Mouse (Mus musculus) midbrain, embryonic 13.5 days (tissue): ENCODE data around the gene Lmo7. TPM values are rescaled to one million over a fixed set of nuclear protein-coding genes. Genes with fewer than 3 reads are reported as not detected.

ENCODE experiments used
- ATAC-seq: fragments of 200-750 bp; cut with Nextera tagmentation; 2 replicates; pipeline ENCODE4 v1.8.0; 2017; ENCODE audit warnings: mild to moderate bottlenecking, moderate TSS enrichment, moderate library complexity
- H3K27ac ChIP-seq: fragments of 300-500 bp; sonication (generic); 2 replicates; pipeline ENCODE4 v1.5.1; 2015; ENCODE audit warnings: inconsistent platforms, mild to moderate bottlenecking, moderate library complexity
- H3K27me3 ChIP-seq: fragments of 300-500 bp; sonication (generic); 2 replicates; pipeline ENCODE4 v1.6.1; 2015; ENCODE audit warnings: mild to moderate bottlenecking, inconsistent platforms
- H3K36me3 ChIP-seq: fragments of 300-500 bp; sonication (generic); 2 replicates; pipeline ENCODE4 v1.6.1; 2015; ENCODE audit warnings: mild to moderate bottlenecking, inconsistent platforms
- H3K4me1 ChIP-seq: fragments of 300-500 bp; sonication (generic); replicated peaks from 2 replicates; pipeline ENCODE4 v1.6.1; 2015; ENCODE audit warnings: inconsistent platforms
- H3K4me2 ChIP-seq: fragments of 300-500 bp; sonication (generic); replicated peaks from 2 replicates; pipeline ENCODE4 v1.6.1; 2015; ENCODE audit warnings: moderate library complexity, mild to moderate bottlenecking, inconsistent platforms
- H3K4me3 ChIP-seq: fragments of 300-500 bp; sonication (generic); replicated peaks from 2 replicates; pipeline ENCODE4 v1.5.1; 2015; ENCODE audit warnings: mild to moderate bottlenecking, inconsistent platforms
- H3K9ac ChIP-seq: fragments of 300-500 bp; sonication (generic); replicated peaks from 2 replicates; pipeline ENCODE4 v1.6.1; 2015; ENCODE audit warnings: mild to moderate bottlenecking, inconsistent platforms
- H3K9me3 ChIP-seq: fragments of 300-500 bp; sonication (generic); 2 replicates; pipeline ENCODE4 v1.6.1; 2016; ENCODE audit warnings: mild to moderate bottlenecking, inconsistent platforms
- WGBS: fragments of 180-500 bp; shearing (Covaris S2); methylation state at CpG from one replicate; pipeline ENCODE4 v1.1.7; 2015; 5-methylcytosine and 5-hydroxymethylcytosine counted together
- polyA plus RNA-seq: library from polyadenylated mRNA; unstranded; fragments of >200 nt; fragmentation: Nextera tagmentation; extraction: Ambion mirVana; gene quantifications from 2 replicates; pipeline ENCODE4 v1.2.1, GENCODE M21; 2015

The Lmo7 gene
- polyA plus RNA-seq, 1 experiment from 2014 or later, result 1.1 TPM

DNA sequence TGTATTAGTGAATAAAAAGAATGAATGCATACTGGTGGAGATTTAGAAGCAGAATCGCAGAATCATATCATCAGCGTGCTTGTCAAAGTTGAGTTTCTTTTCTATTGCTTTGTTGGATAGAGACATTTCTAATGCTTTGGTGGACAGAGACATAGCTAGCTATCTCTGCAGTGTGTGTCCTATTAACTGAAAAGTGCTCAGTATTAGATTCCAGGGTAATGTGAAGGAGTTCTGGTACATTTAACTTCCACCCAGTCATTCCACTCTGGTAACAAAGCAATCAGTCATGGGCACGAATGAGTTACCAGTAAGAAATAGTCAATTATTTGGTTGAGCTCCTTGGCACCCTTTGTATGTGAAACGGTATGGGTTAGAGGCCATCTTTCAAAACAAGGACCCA lies 76.8 kb downstream of the Lmo7 start:
- Histone ChIP-seq H3K27me3 (no peaks in the 10 kb centered on the region), H3K4me2 (no peak overlapping the region), H3K36me3 (no peaks in the 10 kb centered on the region), H3K9ac (no peak overlapping the region), H3K9me3 (no peaks in the 10 kb centered on the region), H3K4me3 (no peak overlapping the region), H3K27ac (no peak overlapping the region), H3K4me1 (no peaks in the 10 kb centered on the region)
- WGBS, result 70% methylated on average over 4 of the region's 4 CpGs
- ATAC-seq, result no peak

DNA sequence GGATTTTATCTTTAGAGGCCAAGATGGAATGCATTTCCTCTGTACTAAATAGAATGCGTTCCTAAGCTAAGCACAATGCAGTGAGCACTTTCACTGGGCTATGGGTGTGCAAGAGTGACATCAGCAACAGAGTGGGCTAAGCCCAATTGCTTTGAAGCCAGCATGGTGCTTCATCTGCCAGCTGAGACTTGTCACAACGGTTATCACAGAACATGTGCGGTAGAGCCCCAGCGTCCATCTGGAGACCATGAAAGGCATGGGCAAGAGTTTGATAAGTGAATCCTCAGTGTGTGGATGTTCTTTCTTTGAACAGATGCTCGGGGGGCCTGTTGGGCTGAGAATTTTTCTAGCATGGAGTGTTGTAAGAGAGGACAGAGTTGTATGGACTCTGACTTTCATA lies 86.7 kb downstream of the Lmo7 start:
- Histone ChIP-seq H3K9me3 (no peaks in the 10 kb centered on the region), H3K4me3 (no peak overlapping the region), H3K36me3 (no peaks in the 10 kb centered on the region), H3K27me3 (no peaks in the 10 kb centered on the region), H3K4me1 (no peaks in the 10 kb centered on the region), H3K9ac (no peak overlapping the region), H3K27ac (no peak overlapping the region), H3K4me2 (no peak overlapping the region)
- WGBS, result 81% methylated on average over 5 of the region's 5 CpGs
- ATAC-seq, result no peak

GRCm38 (mm10) chr14:101822390-101822789 lies 92.6 kb downstream of the Lmo7 start:
- no peak overlapping the region for H3K9ac ChIP-seq
- no peaks in the 10 kb centered on the region for H3K4me1 ChIP-seq
- H3K4me2 ChIP-seq, result no peak overlapping the region
- H3K4me3 ChIP-seq, result no peak overlapping the region
- H3K27ac ChIP-seq, result no peak overlapping the region
- no peaks in the 10 kb centered on the region for H3K9me3 ChIP-seq
- 90% methylated on average over 6 of the region's 6 CpGs for WGBS
- H3K27me3 ChIP-seq, result no peaks in the 10 kb centered on the region
- no peaks in the 10 kb centered on the region for H3K36me3 ChIP-seq
- ATAC-seq, result no peak

DNA sequence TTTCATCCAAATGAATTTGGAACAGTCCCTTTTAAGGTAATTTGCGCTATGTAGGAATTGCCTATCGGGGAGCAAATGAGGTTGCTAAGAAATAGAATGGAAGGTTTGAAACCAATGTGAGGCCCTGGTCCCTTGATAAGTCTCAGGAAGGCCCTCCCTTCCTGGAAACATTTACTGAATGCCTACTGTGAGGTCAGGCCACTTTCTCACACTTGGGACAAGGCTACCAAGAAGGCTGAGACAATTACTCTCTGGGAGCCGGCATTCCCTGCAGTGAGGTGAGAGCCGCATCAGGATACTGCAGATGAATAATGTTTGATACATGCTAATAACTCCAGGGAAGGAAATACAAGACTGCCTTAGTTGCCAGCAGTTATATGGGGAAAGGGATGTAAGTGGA lies 93.1 kb downstream of the Lmo7 start:
- Histone ChIP-seq H3K27ac (no peak overlapping the region), H3K4me1 (no peaks in the 10 kb centered on the region), H3K9me3 (no peaks in the 10 kb centered on the region), H3K4me2 (no peak overlapping the region), H3K27me3 (no peaks in the 10 kb centered on the region), H3K9ac (no peak overlapping the region), H3K36me3 (no peaks in the 10 kb centered on the region), H3K4me3 (no peak overlapping the region)
- 63% methylated on average over 4 of the region's 4 CpGs for WGBS
- 0 out of 2 replicates have a peak, but pooled peaks have one; percentile 6 for ATAC-seq

DNA sequence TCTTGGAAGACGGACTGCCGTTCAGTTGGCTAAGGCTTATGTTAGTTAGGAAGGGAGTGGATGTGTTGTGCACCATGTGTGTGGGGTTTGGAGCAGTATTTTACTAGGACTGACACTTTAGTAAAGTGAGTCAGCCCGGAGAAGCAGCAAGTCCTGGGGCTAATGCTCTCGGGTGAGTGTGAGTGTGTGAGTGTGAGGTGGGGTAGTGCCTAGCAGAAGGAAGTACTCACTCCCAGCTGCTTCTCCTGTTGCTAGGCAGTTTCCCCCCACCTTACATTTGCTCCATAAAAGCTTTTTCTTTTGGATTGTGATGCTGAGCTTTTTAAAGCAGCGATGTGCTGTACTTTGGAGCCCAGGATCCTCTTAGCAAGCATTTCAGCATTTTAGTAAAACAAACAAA lies 99.9 kb downstream of the Lmo7 start:
- 73% methylated on average over 5 of the region's 5 CpGs for WGBS
- Histone ChIP-seq H3K27me3 (no peaks in the 10 kb centered on the region), H3K4me2 (no peak overlapping the region), H3K4me3 (no peak overlapping the region), H3K4me1 (no peaks in the 10 kb centered on the region), H3K9ac (no peak overlapping the region), H3K36me3 (no peaks in the 10 kb centered on the region), H3K27ac (no peak overlapping the region), H3K9me3 (no peaks in the 10 kb centered on the region)
- ATAC-seq, result no peak

DNA sequence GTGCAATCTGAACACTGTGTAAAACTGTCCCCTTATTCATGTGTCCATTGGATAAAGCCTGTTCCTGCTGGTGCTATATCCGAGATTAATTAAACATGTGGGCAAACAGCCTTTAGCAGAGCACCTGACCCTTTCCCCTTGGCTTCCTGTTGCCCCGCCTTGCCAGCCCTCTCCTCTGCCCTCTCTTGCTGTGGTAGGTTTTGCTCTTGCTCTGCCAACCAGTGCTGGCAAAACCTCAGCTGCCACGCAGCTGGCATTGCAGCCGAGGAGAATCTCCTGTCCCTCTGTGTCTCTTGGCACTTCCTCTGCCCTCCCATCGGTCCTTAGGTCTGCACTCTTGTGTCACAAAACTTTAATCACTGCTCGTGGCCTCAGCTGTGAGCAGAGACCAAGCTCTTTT lies 100.4 kb downstream of the Lmo7 start:
- Histone ChIP-seq H3K27me3 (no peaks in the 10 kb centered on the region), H3K4me2 (no peak overlapping the region), H3K36me3 (no peaks in the 10 kb centered on the region), H3K9ac (no peak overlapping the region), H3K27ac (no peak overlapping the region), H3K4me1 (no peaks in the 10 kb centered on the region), H3K4me3 (no peak overlapping the region), H3K9me3 (no peaks in the 10 kb centered on the region)
- ATAC-seq, result no peak
- 71% methylated on average over 6 of the region's 6 CpGs for WGBS

DNA sequence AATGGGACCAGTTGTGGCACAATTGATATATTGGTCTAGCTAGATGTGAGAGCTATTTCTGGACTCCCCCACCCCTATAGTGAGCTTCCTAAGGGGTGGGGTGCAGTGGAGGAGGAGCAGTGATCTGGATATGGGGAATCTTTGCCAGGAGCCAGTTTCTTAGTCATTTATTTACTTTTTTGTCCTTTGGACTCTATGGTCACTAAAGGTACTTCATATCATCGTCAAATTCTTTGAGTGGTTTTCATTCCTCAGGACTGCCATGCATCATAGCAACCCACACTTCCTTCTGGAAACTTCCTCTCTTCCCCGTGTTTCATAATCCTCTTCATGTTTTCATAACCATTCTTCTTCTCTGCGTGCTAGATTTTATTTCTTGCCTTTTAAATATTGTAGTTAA lies 104.4 kb downstream of the Lmo7 start:
- H3K36me3 ChIP-seq, result no peaks in the 10 kb centered on the region
- no peaks in the 10 kb centered on the region for H3K27me3 ChIP-seq
- 87% methylated on average over 3 of the region's 3 CpGs for WGBS
- no peak overlapping the region for H3K4me2 ChIP-seq
- no peaks in the 10 kb centered on the region for H3K9me3 ChIP-seq
- no peak overlapping the region for H3K9ac ChIP-seq
- H3K27ac ChIP-seq, result no peak overlapping the region
- no peaks in the 10 kb centered on the region for H3K4me1 ChIP-seq
- H3K4me3 ChIP-seq, result no peak overlapping the region
- no peak for ATAC-seq

DNA sequence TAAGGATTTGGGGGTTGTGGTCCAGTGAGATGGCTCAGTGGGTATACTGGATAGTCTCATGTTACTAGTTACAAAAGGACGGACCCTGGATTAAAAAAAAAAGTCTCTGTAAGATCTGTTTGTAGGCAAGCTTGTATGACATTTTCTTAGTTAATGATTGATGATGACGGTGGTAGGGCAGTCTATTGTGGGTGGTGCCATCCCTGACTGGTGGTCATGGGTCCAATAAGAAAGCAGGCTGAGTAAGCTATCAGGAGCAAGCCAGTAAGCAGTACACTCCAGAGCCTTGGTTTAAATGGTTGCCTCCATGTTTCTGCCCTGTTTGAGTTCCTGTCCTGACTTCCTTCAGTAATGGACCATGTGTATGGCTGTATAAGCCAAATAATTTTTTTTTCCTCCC lies 106.6 kb downstream of the Lmo7 start:
- ATAC-seq, result no peak
- Histone ChIP-seq H3K27me3 (no peaks in the 10 kb centered on the region), H3K4me2 (no peak overlapping the region), H3K27ac (no peak overlapping the region), H3K9me3 (no peaks in the 10 kb centered on the region), H3K36me3 (no peaks in the 10 kb centered on the region), H3K4me3 (no peak overlapping the region), H3K4me1 (no peaks in the 10 kb centered on the region), H3K9ac (no peak overlapping the region)
- WGBS, result 91% methylated on average over 2 of the region's 2 CpGs

DNA sequence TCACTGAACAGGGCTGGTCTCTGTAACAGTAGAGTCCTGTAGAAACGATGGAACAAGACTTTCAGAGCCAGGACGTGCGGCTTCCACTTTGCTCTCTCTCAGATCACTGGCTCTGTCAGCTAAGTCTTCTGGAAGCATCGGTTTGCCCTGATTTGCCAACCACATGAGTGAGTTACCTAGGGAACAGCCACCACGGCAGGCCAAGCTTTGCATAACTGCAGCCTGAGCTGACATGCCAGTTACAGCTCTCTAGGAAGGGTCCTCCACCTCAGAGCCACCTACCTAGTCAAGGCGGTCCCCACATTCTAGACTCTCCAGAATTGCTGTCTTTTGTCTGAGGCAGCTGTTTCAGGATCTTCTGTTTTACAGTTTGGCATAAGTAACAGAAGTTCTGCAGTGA lies 107.4 kb downstream of the Lmo7 start:
- H3K4me3 ChIP-seq, result no peak overlapping the region
- no peaks in the 10 kb centered on the region for H3K27me3 ChIP-seq
- ATAC-seq, result no peak
- H3K27ac ChIP-seq, result no peak overlapping the region
- no peaks in the 10 kb centered on the region for H3K9me3 ChIP-seq
- H3K36me3 ChIP-seq, result no peaks in the 10 kb centered on the region
- H3K4me1 ChIP-seq, result no peaks in the 10 kb centered on the region
- WGBS, result 74% methylated on average over 6 of the region's 6 CpGs
- H3K9ac ChIP-seq, result no peak overlapping the region
- no peak overlapping the region for H3K4me2 ChIP-seq

GRCm38 (mm10) chr14:101838231-101838839 lies 108.6 kb downstream of the Lmo7 start:
- no peaks in the 10 kb centered on the region for H3K36me3 ChIP-seq
- 85% methylated on average over 7 of the region's 7 CpGs for WGBS
- no peak overlapping the region for H3K4me2 ChIP-seq
- H3K9me3 ChIP-seq, result no peaks in the 10 kb centered on the region
- no peaks in the 10 kb centered on the region for H3K27me3 ChIP-seq
- no peaks in the 10 kb centered on the region for H3K4me1 ChIP-seq
- H3K4me3 ChIP-seq, result no peak overlapping the region
- no peak overlapping the region for H3K27ac ChIP-seq
- ATAC-seq, result no peak
- H3K9ac ChIP-seq, result no peak overlapping the region

DNA sequence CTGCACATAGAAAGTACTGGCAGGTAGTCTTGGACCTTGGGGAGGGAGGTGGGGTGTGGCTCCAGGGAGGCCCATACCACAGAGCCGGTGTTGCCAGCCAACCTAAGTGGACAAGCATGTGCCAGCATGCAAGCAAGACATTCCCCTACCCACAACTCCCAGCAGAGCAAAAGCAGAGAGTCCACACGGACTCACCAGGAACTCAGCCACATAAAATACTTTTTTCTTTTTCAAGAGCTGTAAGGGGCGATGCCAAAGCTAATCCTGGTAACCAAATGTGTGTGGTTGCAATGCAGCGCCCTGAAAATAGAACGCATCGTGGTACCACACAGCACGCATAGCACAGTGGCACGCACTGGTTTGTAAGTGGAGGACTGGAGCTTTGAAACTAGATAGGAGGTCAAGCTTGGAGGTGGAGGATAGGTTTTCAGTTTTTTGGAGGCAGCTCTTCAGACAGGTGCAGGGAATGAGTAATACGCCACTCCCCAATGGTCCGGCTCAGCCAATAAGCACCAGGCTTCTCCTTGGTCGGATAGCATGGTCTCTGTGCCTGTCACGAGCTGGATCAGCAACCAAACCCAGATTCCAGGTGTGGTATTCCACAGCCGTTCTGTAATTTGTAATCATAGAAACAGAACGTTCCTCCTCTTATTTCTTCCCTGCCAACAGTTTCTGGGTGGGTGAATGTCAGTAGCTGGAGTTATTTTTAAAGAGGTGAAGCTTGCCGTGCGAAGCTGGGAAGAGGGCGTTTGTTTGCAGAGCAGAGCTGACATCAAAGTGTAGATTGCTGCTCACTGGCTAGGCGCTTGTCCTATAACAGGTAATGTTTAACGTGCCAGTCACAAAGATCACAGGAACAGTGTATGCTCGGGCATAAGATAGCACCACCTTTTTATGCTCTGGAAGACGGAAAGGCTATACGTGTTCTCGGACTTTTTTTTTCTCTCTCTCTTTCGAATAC lies 110.3 kb downstream of the Lmo7 start:
- Histone ChIP-seq H3K9ac (no peak overlapping the region), H3K4me1 (no peaks in the 10 kb centered on the region), H3K27me3 (no peaks in the 10 kb centered on the region), H3K4me3 (no peak overlapping the region), H3K27ac (no peak overlapping the region), H3K4me2 (no peak overlapping the region), H3K9me3 (no peaks in the 10 kb centered on the region), H3K36me3 (no peaks in the 10 kb centered on the region)
- 0 out of 2 replicates have a peak, but pooled peaks have one; percentile 30 for ATAC-seq
- 84% methylated on average over 24 of the region's 24 CpGs for WGBS

- no peaks in the 10 kb centered on the region for H3K4me1 ChIP-seq
- H3K36me3 ChIP-seq, result no peaks in the 10 kb centered on the region
- H3K4me3 ChIP-seq, result no peak overlapping the region
- no peak overlapping the region for H3K27ac ChIP-seq
- H3K9me3 ChIP-seq, result no peaks in the 10 kb centered on the region
- no peak overlapping the region for H3K9ac ChIP-seq
- H3K27me3 ChIP-seq, result no peaks in the 10 kb centered on the region
- no peak overlapping the region for H3K4me2 ChIP-seq
- 85% methylated on average over 5 of the region's 5 CpGs for WGBS
- no peak for ATAC-seq
Observed at GRCm38 (mm10) chr14:101841271-101841670, 111.5 kb downstream of the Lmo7 start.
